Mouse (Mus musculus): ENCODE data around the gene Rpl27a.

DNA sequence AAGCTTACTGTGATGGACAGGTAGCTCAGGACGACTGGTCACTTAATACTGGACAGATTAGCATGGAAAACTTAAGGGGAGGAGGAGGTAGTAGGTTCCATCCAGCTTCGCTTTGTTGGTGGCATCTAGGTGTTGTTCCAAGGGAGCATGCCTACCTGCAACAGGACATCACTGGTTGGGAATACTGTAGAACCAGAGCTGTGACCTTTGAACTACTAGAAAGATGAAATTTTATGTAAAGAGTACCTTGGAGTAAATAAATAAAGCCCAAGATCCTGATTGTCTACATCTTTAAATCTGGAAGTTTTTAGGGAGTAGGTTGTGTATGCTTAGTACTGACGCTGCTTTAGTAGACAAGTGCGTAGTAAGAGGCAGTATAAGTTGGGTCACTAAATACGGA, 3.1 kb downstream of the Rpl27a start:
- no peak for TF ChIP-seq CTCF (IDR thresholded peaks at IDR 0.05; ENCODE audit: control insufficient read depth, insufficient read depth, insufficient read length)
- no peak for TF ChIP-seq CEBPB (IDR thresholded peaks at IDR 0.05; ENCODE audit: low read depth)
